Mouse (Mus musculus) T-helper 2 cell (primary cell): Measurements from ENCODE around the gene Riiad1.

Experiments
- in situ Hi-C: fragments of 300-600 bp; cut with MboI, MseI; formaldehyde crosslinking; loops from one replicate; pipeline ENCODE4 v1.15.1; 2025; ENCODE audit warnings: high pct_unique_total_duplicates

The Riiad1 gene

GRCm38 (mm10) chr3:94480291-94480884, at the start of gene Riiad1:
Gene Riiad1 (minus strand): TSS chr3:94480341.
- in situ Hi-C loops, result no loop called here

GRCm38 (mm10) chr3:94526731-94527130, 46.6 kb upstream of the Riiad1 start:
- in situ Hi-C loops, result loop anchor here (10.0 kb wide), 1 partner anchor 678 kb away; no protein-coding TSS in a partner anchor

- in situ Hi-C loops, result no loop called here
Measured at GRCm38 (mm10) chr3:94506664-94507063, 26.5 kb upstream of the Riiad1 start.

- in situ Hi-C loops, result no loop called here
Measured at GRCm38 (mm10) chr3:94502243-94502642, 22.1 kb upstream of the Riiad1 start.

GRCm38 (mm10) chr3:94497162-94497561, 17.0 kb upstream of the Riiad1 start:
- in situ Hi-C loops, result no loop called here

- in situ Hi-C loops, result no loop called here
Measured at GRCm38 (mm10) chr3:94487581-94487980, 7.4 kb upstream of the Riiad1 start.

- in situ Hi-C loops, result no loop called here
Measured at GRCm38 (mm10) chr3:94485922-94486321, 5.8 kb upstream of the Riiad1 start.

GRCm38 (mm10) chr3:94483790-94484439, 3.8 kb upstream of the Riiad1 start:
- in situ Hi-C loops, result no loop called here

GRCm38 (mm10) chr3:94482764-94483385, 2.7 kb upstream of the Riiad1 start:
- in situ Hi-C loops, result no loop called here

GRCm38 (mm10) chr3:94481429-94481828, 1.3 kb upstream of the Riiad1 start:
- in situ Hi-C loops, result no loop called here

- in situ Hi-C loops, result no loop called here
Measured at GRCm38 (mm10) chr3:94479564-94479963, 577 bp downstream of the Riiad1 start.

GRCm38 (mm10) chr3:94478591-94479169, 1.5 kb downstream of the Riiad1 start:
- in situ Hi-C loops, result no loop called here

- in situ Hi-C loops, result no loop called here
Measured at GRCm38 (mm10) chr3:94477981-94478422, 2.1 kb downstream of the Riiad1 start, which contains the start of gene Celf3. Gene Celf3 (plus strand): TSS chr3:94478295.

- in situ Hi-C loops, result no loop called here
Measured at GRCm38 (mm10) chr3:94477444-94477843, 2.7 kb downstream of the Riiad1 start.

GRCm38 (mm10) chr3:94476301-94477035, 3.7 kb downstream of the Riiad1 start:
- in situ Hi-C loops, result no loop called here

- in situ Hi-C loops, result no loop called here
Measured at GRCm38 (mm10) chr3:94473567-94474232, 6.4 kb downstream of the Riiad1 start.

GRCm38 (mm10) chr3:94473115-94473505, 7.0 kb downstream of the Riiad1 start:
- in situ Hi-C loops, result no loop called here

- in situ Hi-C loops, result no loop called here
Measured at GRCm38 (mm10) chr3:94472447-94473114, 7.6 kb downstream of the Riiad1 start.

GRCm38 (mm10) chr3:94468931-94469330, 11.2 kb downstream of the Riiad1 start:
- in situ Hi-C loops, result no loop called here

GRCm38 (mm10) chr3:94465632-94466430, 14.3 kb downstream of the Riiad1 start:
- in situ Hi-C loops, result no loop called here
